Mouse (Mus musculus) B cell, adult 2 months (primary cell): ENCODE data around the gene Psmb2.

Experiments used
- DNase-seq, 2 experiments: peaks; one replicate each; pipeline ENCODE4 v3.0.0; 2022

The Psmb2 gene

DNA sequence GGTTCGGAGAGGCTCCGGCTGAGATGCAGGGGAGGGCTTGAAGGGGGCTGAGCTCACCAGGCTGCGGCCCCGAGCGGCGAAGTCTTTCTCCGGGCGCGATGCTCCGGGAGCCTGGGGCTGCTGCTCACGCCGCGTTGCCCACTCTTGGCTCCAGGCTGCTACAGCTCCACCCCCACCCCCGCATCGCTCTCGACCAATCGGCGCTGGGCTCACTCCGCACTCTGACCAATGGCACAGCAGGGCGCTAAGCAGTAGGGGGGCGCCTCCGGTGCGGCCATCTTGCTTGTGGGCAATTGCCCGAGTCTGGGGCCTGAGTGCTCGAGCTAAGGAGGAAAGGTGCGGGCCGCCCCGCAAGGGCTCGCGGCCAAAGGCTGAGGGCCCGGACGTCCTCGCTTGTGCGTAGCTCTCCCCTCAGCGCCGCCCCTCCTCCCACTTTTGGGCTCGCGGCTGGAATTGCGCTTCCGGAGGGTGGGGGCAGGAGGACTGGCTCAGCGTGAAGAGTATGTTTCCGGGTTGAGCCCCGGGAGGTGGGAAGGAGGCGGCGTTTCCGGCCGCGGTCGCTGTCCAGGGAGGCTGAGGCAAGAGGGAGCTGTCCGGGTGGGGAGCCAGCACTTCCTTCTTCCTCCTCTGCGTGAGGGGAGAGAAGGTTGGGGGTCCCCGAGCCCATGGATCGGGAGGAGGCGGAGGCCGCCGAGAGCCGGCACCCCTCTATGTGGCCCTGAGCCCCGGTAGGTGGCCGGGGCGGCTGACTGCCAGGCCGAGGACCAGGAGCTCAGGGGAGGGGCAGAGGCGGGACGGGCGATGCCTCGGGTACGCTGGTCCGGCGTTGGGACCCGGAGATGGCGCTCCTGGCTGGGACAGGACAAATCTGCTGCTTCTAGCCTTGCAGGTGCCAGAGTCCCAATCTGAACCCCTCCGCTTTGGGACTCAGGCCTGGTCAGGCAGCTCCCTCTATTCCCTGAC lies 76.1 kb downstream of the Psmb2 start, which contains the start of the genes Ncdn and AU040320:
Ncdn (minus strand) TSS at position 171 of the 963 bp plus-strand sequence.
AU040320 (plus strand) TSS at position 277 of the 963 bp plus-strand sequence.
- DNase-seq, result peak; percentile 95 to 96

DNA sequence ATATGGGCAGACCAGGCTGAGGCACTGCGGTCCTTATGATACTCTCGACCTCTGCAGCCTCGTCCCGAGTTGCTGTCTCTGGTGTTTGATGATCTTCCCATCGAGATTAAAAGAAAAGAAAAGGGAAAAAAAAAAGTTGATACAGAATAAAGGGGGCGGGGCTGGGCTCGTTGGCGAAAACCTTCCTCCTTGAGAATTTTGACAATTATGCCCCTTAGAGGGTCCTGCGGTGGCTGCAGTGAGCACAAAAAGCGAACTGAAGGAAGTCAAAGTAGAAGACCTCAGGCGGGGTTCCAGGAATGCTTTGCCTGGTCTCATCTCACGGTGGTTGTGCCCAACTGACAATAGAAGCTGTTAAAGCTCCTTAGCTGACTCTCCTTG lies 76.8 kb downstream of the Psmb2 start:
- no peak for DNase-seq

DNA sequence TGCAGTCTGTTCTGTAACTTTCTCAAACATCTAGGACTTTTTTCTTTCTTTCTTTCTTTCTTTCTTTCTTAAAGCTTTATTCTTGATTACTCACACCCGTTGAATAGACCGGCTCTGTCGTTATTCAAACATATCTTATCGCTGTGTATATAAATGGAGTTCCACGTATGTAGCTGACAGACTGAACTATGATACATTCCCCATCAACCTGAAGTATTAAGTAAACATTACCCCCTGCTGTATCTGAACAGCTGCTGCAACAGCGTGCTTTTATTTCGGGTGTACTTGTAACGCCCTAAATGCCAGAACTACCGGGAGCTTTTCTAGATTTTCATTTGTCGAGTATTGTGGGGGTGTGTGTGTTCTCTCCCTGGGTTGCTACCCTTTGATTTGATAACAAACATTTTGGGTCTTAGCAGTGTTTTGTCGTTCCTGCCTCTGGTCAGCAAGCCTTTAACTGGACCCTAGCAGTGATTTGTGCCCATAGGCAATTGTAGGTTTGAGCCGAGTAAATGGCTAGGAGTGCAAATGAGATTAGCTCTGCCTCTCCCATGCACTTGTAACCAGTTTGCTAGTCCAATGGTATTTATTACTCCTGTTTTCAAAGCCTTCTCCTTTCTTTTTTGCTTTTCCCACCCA lies 77.4 kb downstream of the Psmb2 start:
- no peak for DNase-seq

DNA sequence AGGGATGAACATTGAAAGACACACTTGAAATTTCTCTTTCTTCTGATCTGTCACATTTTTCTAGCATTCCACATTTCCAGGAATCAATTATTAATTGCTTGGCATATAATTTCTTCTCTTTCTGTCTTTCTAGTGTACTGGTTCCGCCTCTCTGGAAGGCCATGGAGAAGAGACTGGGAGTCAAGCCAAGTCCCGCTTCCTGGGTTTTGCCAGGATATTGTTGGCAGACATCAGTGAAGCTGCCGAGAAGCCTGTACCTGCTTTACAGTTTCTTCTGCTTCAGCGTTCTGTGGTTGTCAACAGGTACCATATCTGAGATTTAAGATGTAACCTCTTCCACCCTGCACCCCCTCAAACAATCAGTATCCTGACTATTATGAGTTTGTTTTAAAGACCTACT lies 79.3 kb downstream of the Psmb2 start:
- DNase-seq, result no peak

DNA sequence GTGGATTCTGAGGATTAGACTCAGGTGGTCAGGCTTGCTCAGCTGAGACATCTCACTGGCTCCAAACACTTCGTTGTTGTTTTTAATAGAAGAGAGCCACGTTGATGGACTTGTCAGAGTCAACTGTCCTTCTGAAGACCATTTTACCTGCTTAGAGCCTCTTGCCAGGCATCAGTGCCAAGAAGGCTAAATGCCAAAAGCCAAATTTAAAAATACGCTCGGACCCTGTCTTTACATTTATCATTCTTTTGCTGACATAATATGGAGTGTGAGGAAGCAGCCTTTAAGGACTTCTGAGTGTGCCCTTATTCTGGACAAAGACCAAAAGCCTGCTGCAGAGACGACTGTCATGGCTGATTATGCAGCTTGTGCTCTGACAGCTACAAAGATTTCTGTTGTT lies 80.9 kb downstream of the Psmb2 start:
- no peak for DNase-seq
